Mouse (Mus musculus) MEL (cell line): ENCODE results near the gene Il11ra1. TPM values are rescaled to one million over a fixed set of nuclear protein-coding genes. Genes with fewer than 3 reads are reported as not detected.

Source experiments
- DNase-seq: peaks from one replicate; pipeline ENCODE4 v3.0.0; 2011; ENCODE audit warnings: low read depth, low spot score
- H3K27ac ChIP-seq: 2 replicates; pipeline ENCODE4 v1.5.1; 2012; ENCODE audit warnings: low read depth, mild to moderate bottlenecking, control low read depth, low read length, moderate library complexity; ENCODE audit not compliant: control insufficient read depth
- H3K27me3 ChIP-seq, 2 experiments: fragments of 150-350 bp in 1 of 2; sonication (generic) in 1 of 2; 2 replicates each; pipeline ENCODE4 v1.6.1; 2012; ENCODE audit warnings: low read length in 2 of 2, mild to moderate bottlenecking in 2 of 2, improper control_type of control experiment in 1 of 2, moderate library complexity in 1 of 2; ENCODE audit not compliant: insufficient read depth in 2 of 2, control insufficient read depth in 1 of 2
- H3K36me3 ChIP-seq, 2 experiments: 2 replicates each; pipeline ENCODE4 v1.6.1; 2012 to 2014; ENCODE audit warnings: low read length in 2 of 2, improper control_type of control experiment in 1 of 2, inconsistent platforms in 1 of 2, mild to moderate bottlenecking in 1 of 2; ENCODE audit not compliant: insufficient read depth in 2 of 2, control insufficient read depth in 1 of 2
- H3K4me1 ChIP-seq, 2 experiments: fragments of 150-350 bp in 1 of 2; sonication (generic) in 1 of 2; 2 replicates each; pipeline ENCODE4 v1.6.1; 2012; ENCODE audit warnings: low read length in 2 of 2, improper control_type of control experiment in 1 of 2, mild to moderate bottlenecking in 1 of 2; ENCODE audit not compliant: insufficient read depth in 2 of 2, control insufficient read depth in 1 of 2
- H3K4me3 ChIP-seq, 2 experiments: fragments of 150-350 bp in 1 of 2; sonication (generic) in 1 of 2; 2 replicates each; pipeline ENCODE4 v1.5.1; 2012; ENCODE audit warnings: low read depth in 2 of 2, low read length in 2 of 2, mild to moderate bottlenecking in 2 of 2, moderate library complexity in 2 of 2, control low read depth in 1 of 2, improper control_type of control experiment in 1 of 2; ENCODE audit not compliant: control insufficient read depth in 1 of 2, insufficient read depth in 1 of 2
- H3K79me2 ChIP-seq: 2 replicates; pipeline ENCODE4 v1.6.1; 2012; ENCODE audit warnings: mild to moderate bottlenecking, low read length, moderate library complexity; ENCODE audit not compliant: control insufficient read depth, poor library complexity, insufficient read depth
- H3K9ac ChIP-seq: 2 replicates; pipeline ENCODE4 v1.6.1; 2012; ENCODE audit warnings: low read depth, mild to moderate bottlenecking, control low read depth, low read length, moderate library complexity; ENCODE audit not compliant: control insufficient read depth, poor library complexity, severe bottlenecking
- H3K9me3 ChIP-seq: fragments of 150-350 bp; sonication (generic); replicated peaks from 2 replicates; pipeline ENCODE4 v1.6.1; 2012; ENCODE audit warnings: mild to moderate bottlenecking, low read length, improper control_type of control experiment, moderate library complexity; ENCODE audit not compliant: insufficient read depth
- BHLHE40 ChIP-seq: IDR thresholded peaks from 2 replicates; pipeline ENCODE4 v1.6.1; 2012; ENCODE audit warnings: low read depth, mild to moderate bottlenecking, inconsistent platforms, low read length, improper control_type of control experiment, borderline replicate concordance
- CHD1 ChIP-seq: IDR thresholded peaks from 2 replicates; pipeline ENCODE4 v1.6.1; 2012; ENCODE audit warnings: low read depth, mild to moderate bottlenecking, inconsistent platforms, low read length, improper control_type of control experiment
- CTCF ChIP-seq, 3 experiments: IDR thresholded peaks in 2 of 3; conservative IDR thresholded peaks in 1 of 3; 2 replicates each; pipeline ENCODE4 v1.5.1; 2011 to 2012; ENCODE audit warnings: low read length in 3 of 3, low read depth in 2 of 3, mild to moderate bottlenecking in 2 of 3, improper control_type of control experiment in 1 of 3, inconsistent platforms in 1 of 3, mixed read lengths in 1 of 3, moderate library complexity in 1 of 3; ENCODE audit not compliant: control insufficient read depth in 1 of 3, insufficient read depth in 1 of 3, poor library complexity in 1 of 3, severe bottlenecking in 1 of 3
- E2F4 ChIP-seq: IDR thresholded peaks from 2 replicates; pipeline ENCODE4 v1.6.1; 2011; ENCODE audit warnings: low read depth, low read length, improper control_type of control experiment, borderline replicate concordance
- ELF1 ChIP-seq: IDR thresholded peaks from 2 replicates; pipeline ENCODE4 v1.6.1; 2014; ENCODE audit warnings: low read depth, mild to moderate bottlenecking, inconsistent platforms, low read length, improper control_type of control experiment, moderate library complexity
- EP300 ChIP-seq, 2 experiments: IDR thresholded peaks; 2 replicates each; pipeline ENCODE4 v1.6.1; 2011; ENCODE audit warnings: improper control_type of control experiment in 2 of 2, low read length in 2 of 2, low read depth in 1 of 2, mild to moderate bottlenecking in 1 of 2
- JUND ChIP-seq: IDR thresholded peaks from 2 replicates; pipeline ENCODE4 v1.6.1; 2011; ENCODE audit warnings: low read depth, mild to moderate bottlenecking, improper control_type of control experiment, low read length
- KAT2A ChIP-seq: conservative IDR thresholded peaks from 2 replicates; pipeline ENCODE4 v1.6.1; 2012; ENCODE audit warnings: low read depth, low read length, improper control_type of control experiment, inconsistent platforms
- MAX ChIP-seq: IDR thresholded peaks from 2 replicates; pipeline ENCODE4 v1.6.1; 2011; ENCODE audit warnings: low read length, improper control_type of control experiment
- MAZ ChIP-seq: IDR thresholded peaks from 2 replicates; pipeline ENCODE4 v1.6.1; 2012; ENCODE audit warnings: low read depth, mild to moderate bottlenecking, inconsistent platforms, low read length, improper control_type of control experiment
- MXI1 ChIP-seq: IDR thresholded peaks from 2 replicates; pipeline ENCODE4 v1.6.1; 2011; ENCODE audit warnings: mild to moderate bottlenecking, low read depth, low read length, improper control_type of control experiment
- MYB ChIP-seq: IDR thresholded peaks from 2 replicates; pipeline ENCODE4 v1.6.1; 2011; ENCODE audit warnings: mild to moderate bottlenecking, low read depth, low read length, improper control_type of control experiment
- MYC ChIP-seq: IDR thresholded peaks from 2 replicates; pipeline ENCODE4 v1.6.1; 2011; ENCODE audit warnings: low read depth, mild to moderate bottlenecking, low read length, improper control_type of control experiment, moderate library complexity
- NELFE ChIP-seq: IDR thresholded peaks from 2 replicates; pipeline ENCODE4 v1.6.1; 2011; ENCODE audit warnings: low read depth, low read length, improper control_type of control experiment
- NRF1 ChIP-seq: IDR thresholded peaks from 2 replicates; pipeline ENCODE4 v1.6.1; 2014; ENCODE audit warnings: low read depth, mild to moderate bottlenecking, inconsistent platforms, low read length, improper control_type of control experiment, moderate library complexity; ENCODE audit not compliant: poor library complexity, insufficient read depth, severe bottlenecking
- POLR2A ChIP-seq, 2 experiments: IDR thresholded peaks; 2 replicates each; pipeline ENCODE4 v1.6.1; 2011 to 2012; ENCODE audit warnings: low read length in 2 of 2, mild to moderate bottlenecking in 2 of 2, control low read depth in 1 of 2, improper control_type of control experiment in 1 of 2, low read depth in 1 of 2, moderate library complexity in 1 of 2; ENCODE audit not compliant: control insufficient read depth in 1 of 2, insufficient read depth in 1 of 2, poor library complexity in 1 of 2
- POLR2AphosphoS5 ChIP-seq: IDR thresholded peaks from 2 replicates; pipeline ENCODE4 v1.6.1; 2012; ENCODE audit warnings: low read depth, borderline replicate concordance, mild to moderate bottlenecking, inconsistent platforms, low read length, moderate library complexity, mixed read lengths
- RAD21 ChIP-seq: IDR thresholded peaks from 2 replicates; pipeline ENCODE4 v1.6.1; 2011; ENCODE audit warnings: mild to moderate bottlenecking, low read depth, low read length, improper control_type of control experiment
- SMC3 ChIP-seq: IDR thresholded peaks from 2 replicates; pipeline ENCODE4 v1.6.1; 2011; ENCODE audit warnings: low read depth, low read length, improper control_type of control experiment
- TAL1 ChIP-seq: IDR thresholded peaks from 2 replicates; pipeline ENCODE4 v1.6.1; 2012; ENCODE audit warnings: mild to moderate bottlenecking, inconsistent platforms, low read length, moderate library complexity, mixed read lengths
- TBP ChIP-seq: IDR thresholded peaks from 2 replicates; pipeline ENCODE4 v1.8.0; 2011; ENCODE audit warnings: low read depth, low read length, improper control_type of control experiment
- TCF12 ChIP-seq: IDR thresholded peaks from 2 replicates; pipeline ENCODE4 v1.6.1; 2014; ENCODE audit warnings: low read depth, mild to moderate bottlenecking, inconsistent platforms, low read length, improper control_type of control experiment, moderate library complexity
- UBTF ChIP-seq: IDR thresholded peaks from 2 replicates; pipeline ENCODE4 v1.6.1; 2012; ENCODE audit warnings: low read depth, mild to moderate bottlenecking, inconsistent platforms, low read length, improper control_type of control experiment, moderate library complexity, borderline replicate concordance; ENCODE audit not compliant: insufficient read depth
- USF1 ChIP-seq: IDR thresholded peaks from 2 replicates; pipeline ENCODE4 v1.6.1; 2014; ENCODE audit warnings: low read depth, mild to moderate bottlenecking, inconsistent platforms, low read length, improper control_type of control experiment, moderate library complexity
- ZC3H11A ChIP-seq: IDR thresholded peaks from 2 replicates; pipeline ENCODE4 v1.6.1; 2012; ENCODE audit warnings: low read depth, mild to moderate bottlenecking, inconsistent platforms, low read length, improper control_type of control experiment
- ZKSCAN1 ChIP-seq: IDR thresholded peaks from 2 replicates; pipeline ENCODE4 v1.6.1; 2012; ENCODE audit warnings: low read depth, mild to moderate bottlenecking, inconsistent platforms, low read length, improper control_type of control experiment, moderate library complexity
- ZMIZ1 ChIP-seq: IDR thresholded peaks from 2 replicates; pipeline ENCODE4 v1.6.1; 2012; ENCODE audit warnings: low read depth, mild to moderate bottlenecking, inconsistent platforms, low read length, improper control_type of control experiment, moderate library complexity
- ZNF384 ChIP-seq: IDR thresholded peaks from 2 replicates; pipeline ENCODE4 v1.6.1; 2012; ENCODE audit warnings: low read depth, mild to moderate bottlenecking, inconsistent platforms, low read length, improper control_type of control experiment
- polyA plus RNA-seq, 2 experiments: library from polyadenylated mRNA; stranded (reverse) in 1 of 2; unstranded in 1 of 2; fragments of >175 nt in 1 of 2; fragments of >200 nt in 1 of 2; gene quantifications; 2 replicates each; pipeline versions ENCODE4 v1.2.1 to v1.2.4; 2012; ENCODE audit warnings: low replicate concordance in 2 of 2, low read depth in 1 of 2; ENCODE audit not compliant: insufficient read length in 2 of 2, insufficient read depth in 1 of 2, missing spikeins in 1 of 2
- total RNA-seq: library from RNA; depleted of rRNA; stranded (reverse); fragments of 300-350 nt; gene quantifications from 2 replicates; pipeline ENCODE4 v1.2.3, GENCODE M21; 2012

Gene Il11ra1
- total and polyA plus RNA-seq, 3 experiments = 44.4 to 66.7 TPM; not detected in 1

- DNase-seq = no peak
- Histone ChIP-seq H3K27ac (no peak overlapping the region), H3K9ac (no peak overlapping the region), H3K27me3 (peaks cover 6 to 18% of the 10 kb centered on the region in 2 experiments; a peak in 3 of 4 replicates), H3K4me3 (no peak overlapping the region), H3K79me2 (peaks cover 6% of the 10 kb centered on the region), H3K36me3 (peaks cover 0 to 8% of the 10 kb centered on the region in 2 experiments; a peak in 1 of 4 replicates), H3K9me3 (no peaks in the 10 kb centered on the region), H3K4me1 (peaks cover 3 to 10% of the 10 kb centered on the region in 2 experiments; a peak in 2 of 4 replicates)
- TF ChIP-seq UBTF (no peak), ZC3H11A (no peak), ZNF384 (no peak), ELF1 (no peak), RAD21 (no peak), ZMIZ1 (no peak), NRF1 (no peak), TBP (no peak), MAZ (no peak), POLR2A (IDR thresholded peaks at IDR 0.05; ENCODE audit: control insufficient read depth in 1 of 2, insufficient read depth in 1 of 2, low read depth in 1 of 2, low read length in 2 of 2, poor library complexity in 1 of 2) (no peak), ZKSCAN1 (no peak), EP300 (IDR thresholded peaks at IDR 0.05; ENCODE audit: low read depth in 1 of 2, low read length in 2 of 2) (no peak), MAX (no peak), USF1 (no peak), MXI1 (no peak), SMC3 (no peak), MYC (no peak), TAL1 (no peak), MYB (no peak)
Measured at GRCm38 (mm10) chr4:41726826-41727621, 27.2 kb downstream of the Il11ra1 start.

GRCm38 (mm10) chr4:41731052-41731765 is 31.4 kb downstream of the Il11ra1 start, which contains the start of gene Arid3c:
TSS of gene Arid3c (minus strand) at chr4:41731142.
- Histone ChIP-seq H3K27ac (no peak within 1 kb of the TSS), H3K4me3 (no peak within 1 kb of the TSS; a peak in 1 of 4 replicates), H3K36me3 (no peaks in the 10 kb centered on the region), H3K9ac (no peak within 1 kb of the TSS), H3K27me3 (peaks cover 6 to 20% of the 10 kb centered on the region in 2 experiments; a peak in 3 of 4 replicates), H3K4me1 (no peaks in the 10 kb centered on the region), H3K9me3 (no peaks in the 10 kb centered on the region), H3K79me2 (no peaks in the 10 kb centered on the region)
- DNase-seq = no peak
- TF ChIP-seq CTCF (IDR thresholded peaks at IDR 0.05 in 2 of 3, conservative IDR thresholded peaks at IDR 0.05 in 1 of 3; ENCODE audit: control insufficient read depth in 1 of 3, insufficient read depth in 1 of 3, low read depth in 2 of 3, low read length in 3 of 3, poor library complexity in 1 of 3, severe bottlenecking in 1 of 3) = no peak
- TF ChIP-seq BHLHE40 = no peak
- TF ChIP-seq EP300 (IDR thresholded peaks at IDR 0.05; ENCODE audit: low read depth in 1 of 2, low read length in 2 of 2) = no peak
- TF ChIP-seq USF1 = no peak
- TF ChIP-seq NELFE = no peak
- no peak for TF ChIP-seq MYC
- TF ChIP-seq CHD1 = no peak
- no peak for TF ChIP-seq POLR2AphosphoS5
- TF ChIP-seq E2F4 = no peak
- TF ChIP-seq TCF12 = no peak
- TF ChIP-seq POLR2A (IDR thresholded peaks at IDR 0.05; ENCODE audit: control insufficient read depth in 1 of 2, insufficient read depth in 1 of 2, low read depth in 1 of 2, low read length in 2 of 2, poor library complexity in 1 of 2) = no peak
- TF ChIP-seq JUND = no peak
- TF ChIP-seq MXI1 = no peak
- TF ChIP-seq NRF1 = no peak
- TF ChIP-seq MAZ = no peak
- no peak for TF ChIP-seq MAX
- TF ChIP-seq KAT2A = no peak
